ENCODE assay signal across 9 mouse cellular contexts in the genomic region with DNA sequence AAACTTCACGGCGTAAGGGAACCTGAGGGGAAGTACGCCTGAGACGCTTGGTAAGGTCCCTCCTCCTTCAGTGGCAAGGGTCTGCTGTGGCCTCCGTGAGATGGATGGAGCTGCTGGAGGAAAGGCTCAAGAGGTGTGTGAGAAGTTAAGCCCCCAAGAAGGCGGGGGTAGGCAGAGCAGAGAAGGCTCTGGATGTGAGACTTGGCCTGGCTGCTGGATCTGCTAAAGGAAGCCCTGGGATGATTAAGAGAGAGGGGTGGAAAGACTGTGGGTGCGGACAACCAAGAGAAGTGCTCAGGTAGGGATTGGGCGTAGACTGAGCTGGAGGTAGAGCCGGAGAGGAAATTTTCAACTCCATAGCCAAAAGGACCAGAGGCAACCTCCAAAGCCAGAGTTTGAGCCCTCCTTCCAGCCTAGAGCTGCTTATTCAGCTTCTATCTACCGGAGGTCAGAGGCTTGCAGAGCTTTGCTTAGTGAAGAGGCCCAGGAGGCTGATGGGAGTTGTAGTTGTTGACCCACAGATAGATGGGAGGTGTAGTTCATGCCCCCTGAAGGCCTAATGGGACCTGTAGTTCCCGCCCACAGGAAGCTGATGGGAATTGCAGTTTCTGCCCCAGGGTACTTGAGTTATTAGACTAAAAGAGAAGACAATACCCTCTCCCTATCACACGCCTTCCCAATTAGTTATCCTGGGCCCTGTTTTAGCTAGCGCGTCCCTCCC. TPM values are rescaled to one million over a fixed set of nuclear protein-coding genes. Genes with fewer than 3 reads are reported as not detected.
DNase-seq lines count a peak whose midpoint lies in the region; ATAC-seq lines count a peak whose summit lies in the region.
"Had no signal": no experiment of that assay in that cellular context is flagged by ENCODE, and none has a peak within 500 bp of the region (broad histone marks: within the 10 kb centered on the region; RNA-seq: fewer than 3 reads in every experiment).

No protein-coding gene starts in this region.

- H3K4me2 ChIP-seq in neural tube, embryonic 15.5 days, result peak overlapping the region; percentile 37
- H3K4me2 ChIP-seq: limb, embryonic 15.5 days had no signal

- H3K9ac ChIP-seq in neural tube, embryonic 15.5 days (replicated peaks), result peak overlapping the region; percentile 23; the same call in 1 of the 2 replicates
- H3K9ac ChIP-seq: limb, embryonic 15.5 days had no signal

- 0 out of 2 replicates have a peak overlapping the region, but pooled peaks have one; percentile 30 for H3K27ac ChIP-seq in limb, embryonic 10.5 days
- peak overlapping the region; percentile 69 for H3K27ac ChIP-seq in neural tube, embryonic 15.5 days (replicated peaks)
- H3K27ac ChIP-seq: limb, embryonic 15.5 days had no signal

- H3K36me3 ChIP-seq in limb, embryonic 10.5 days, result no peaks in the 10 kb centered on the region
- H3K36me3 ChIP-seq in neural tube, embryonic 15.5 days, result peaks cover 27% of the 10 kb centered on the region
- H3K36me3 ChIP-seq: limb, embryonic 15.5 days had no signal

- peak overlapping the region; percentile 21 for H3K4me3 ChIP-seq in limb, embryonic 10.5 days
- H3K4me3 ChIP-seq in neural tube, embryonic 15.5 days (replicated peaks), result no peak overlapping the region
- H3K4me3 ChIP-seq: limb, embryonic 15.5 days had no signal

- peaks cover 53% of the 10 kb centered on the region for H3K27me3 ChIP-seq in limb, embryonic 10.5 days (ENCODE audit: low read depth, poor library complexity, severe bottlenecking)
- H3K27me3 ChIP-seq in neural tube, embryonic 15.5 days (replicated peaks), result no peaks in the 10 kb centered on the region

- H3K9me3 ChIP-seq in limb, embryonic 10.5 days (replicated peaks), result no peaks in the 10 kb centered on the region
- no peaks in the 10 kb centered on the region for H3K9me3 ChIP-seq in neural tube, embryonic 15.5 days (replicated peaks)
- H3K9me3 ChIP-seq: limb, embryonic 15.5 days had no signal

- peaks cover 36% of the 10 kb centered on the region for H3K4me1 ChIP-seq in limb, embryonic 10.5 days
- H3K4me1 ChIP-seq in neural tube, embryonic 15.5 days, result peaks cover 56% of the 10 kb centered on the region

- ATAC-seq in neural tube, embryonic 15.5 days (ENCODE audit: low FRiP score), result no peak
- no peak for ATAC-seq in CD4-positive, CD25-positive, alpha-beta regulatory T cell, adult 4 months

- peak; percentile 37 to 41 for DNase-seq in lung, adult 18-20 months
- no peak for DNase-seq in lung, postnatal 14 days
- peak; percentile 44 to 57 for DNase-seq in heart, adult 9 months (ENCODE audit: low spot score in 2 of 2)
- peak; percentile 46 for DNase-seq in limb, embryonic 10.5 days (ENCODE audit: low spot score)
- no peak for DNase-seq in cerebellum, postnatal 4 days (ENCODE audit: low spot score in 2 of 2)
- DNase-seq in frontal cortex, postnatal 25 days (ENCODE audit: low spot score in 2 of 2), result no peak

- WGBS in limb, embryonic 10.5 days, result 52% methylated on average over 14 of the region's 14 CpGs
- 53% methylated on average over 14 of the region's 14 CpGs for WGBS in neural tube, embryonic 15.5 days

RNA-seq across cellular contexts. Expression of a gene that starts 13.4 kb away (rescaled TPM):
- polyA plus RNA-seq in limb, embryonic 10.5 days (2016; fragmentation: Nextera tagmentation; extraction: Ambion mirVana), result not detected in 2 replicates
- 0.14 TPM in 1 of 2 replicates, not detected in the other for polyA plus RNA-seq in neural tube, embryonic 15.5 days (2015; fragmentation: Nextera tagmentation; extraction: Ambion mirVana)
- not detected for polyA plus RNA-seq in CD4-positive, CD25-positive, alpha-beta regulatory T cell, adult 4 months (2017; shearing (Covaris generic))
- polyA plus RNA-seq: limb, embryonic 15.5 days had no signal

Comparison
In these comparisons a context has a peak if more than half of its experiments do, and no peak if none do; other contexts are left out.
1. DNase-seq: peak in lung, adult 18-20 months (2 of 2), heart, adult 9 months (2 of 2) and limb, embryonic 10.5 days (single experiment); none in lung, postnatal 14 days (single experiment), cerebellum, postnatal 4 days (0 of 2) and frontal cortex, postnatal 25 days (0 of 2).